Mouse (Mus musculus) embryonic facial prominence, embryonic 10.5 days (tissue): ENCODE data around the gene Ccdc28b. TPM values are rescaled to one million over a fixed set of nuclear protein-coding genes. Genes with fewer than 3 reads are reported as not detected.

Experiments
- DNase-seq: peaks from one replicate; pipeline ENCODE4 v3.0.0-alpha.2; 2017; ENCODE audit warnings: low spot score
- H3K27ac ChIP-seq: fragments of 300-500 bp; sonication (generic); replicated peaks from 2 replicates; pipeline ENCODE4 v1.5.1; 2016; ENCODE audit warnings: mild to moderate bottlenecking
- H3K27me3 ChIP-seq: fragments of 300-500 bp; sonication (generic); replicated peaks from 2 replicates; pipeline ENCODE4 v1.6.1; 2016; ENCODE audit warnings: low read depth, mild to moderate bottlenecking; ENCODE audit not compliant: poor library complexity, severe bottlenecking
- H3K36me3 ChIP-seq: fragments of 300-500 bp; sonication (generic); replicated peaks from 2 replicates; pipeline ENCODE4 v1.6.1; 2016; ENCODE audit warnings: mild to moderate bottlenecking, moderate library complexity
- H3K4me1 ChIP-seq: fragments of 300-500 bp; sonication (generic); 2 replicates; pipeline ENCODE4 v1.6.1; 2016
- H3K4me3 ChIP-seq: fragments of 300-500 bp; sonication (generic); 2 replicates; pipeline ENCODE4 v1.5.1; 2016; ENCODE audit warnings: mild to moderate bottlenecking, moderate library complexity
- H3K9me3 ChIP-seq: fragments of 300-500 bp; sonication (generic); 2 replicates; pipeline ENCODE4 v1.6.1; 2016; ENCODE audit warnings: mild to moderate bottlenecking
- WGBS: fragments of 180-500 bp; shearing (Covaris S2); methylation state at CpG from one replicate; pipeline ENCODE4 v1.1.7; 2016; 5-methylcytosine and 5-hydroxymethylcytosine counted together
- polyA plus RNA-seq: library from polyadenylated mRNA; unstranded; fragments of >200 nt; fragmentation: Nextera tagmentation; extraction: Ambion mirVana; gene quantifications from 2 replicates; pipeline ENCODE4 v1.2.1, GENCODE M21; 2016

Ccdc28b gene
- polyA plus RNA-seq, 1 experiment from 2014 or later = 44.1 TPM

DNA sequence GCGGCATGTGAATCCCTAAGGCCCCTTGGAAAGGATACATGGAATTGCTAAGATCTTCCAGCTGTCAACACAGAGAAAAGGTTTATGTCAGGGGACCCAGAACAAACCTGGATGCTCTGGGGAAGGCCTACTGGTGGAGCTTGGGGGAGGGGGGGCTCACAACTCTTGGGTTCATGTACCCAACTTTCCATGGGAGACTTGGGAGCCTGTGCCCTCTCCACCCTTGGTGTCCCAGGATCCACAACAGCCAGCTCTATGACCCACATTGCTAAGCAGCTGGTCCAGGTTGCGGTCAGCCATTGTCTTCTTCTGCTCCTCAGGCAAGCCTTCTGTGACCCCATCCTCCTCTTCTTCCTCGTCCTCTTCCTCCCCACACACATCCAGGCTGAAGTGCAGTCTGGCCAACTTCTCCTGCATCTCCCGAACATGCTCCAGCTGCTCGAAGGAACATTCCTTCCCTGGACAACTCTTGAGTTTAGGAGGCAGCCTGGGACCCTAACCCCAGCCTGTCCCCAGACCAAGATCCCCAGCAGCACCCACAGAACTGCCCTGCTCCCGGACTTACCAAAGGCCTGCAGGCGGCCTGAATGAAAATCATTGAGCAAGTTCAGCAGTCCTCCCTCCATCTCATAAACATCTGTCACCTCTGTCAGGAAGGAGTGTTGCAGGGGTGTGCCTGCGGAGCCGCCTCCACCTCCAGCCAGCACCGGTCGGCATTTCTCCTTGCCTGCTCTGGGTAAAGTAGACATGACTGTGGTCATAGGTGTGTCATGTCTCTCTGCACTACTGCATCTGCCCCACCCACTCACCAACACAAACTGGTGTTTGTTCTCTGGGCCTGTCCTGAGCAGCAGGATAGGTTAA is 3.1 kb downstream of the Ccdc28b start:
- Histone ChIP-seq H3K4me3 (no peak overlapping the region), H3K4me1 (peaks cover 54% of the 10 kb centered on the region)
- 88% methylated on average over 11 of the region's 11 CpGs for WGBS

DNA sequence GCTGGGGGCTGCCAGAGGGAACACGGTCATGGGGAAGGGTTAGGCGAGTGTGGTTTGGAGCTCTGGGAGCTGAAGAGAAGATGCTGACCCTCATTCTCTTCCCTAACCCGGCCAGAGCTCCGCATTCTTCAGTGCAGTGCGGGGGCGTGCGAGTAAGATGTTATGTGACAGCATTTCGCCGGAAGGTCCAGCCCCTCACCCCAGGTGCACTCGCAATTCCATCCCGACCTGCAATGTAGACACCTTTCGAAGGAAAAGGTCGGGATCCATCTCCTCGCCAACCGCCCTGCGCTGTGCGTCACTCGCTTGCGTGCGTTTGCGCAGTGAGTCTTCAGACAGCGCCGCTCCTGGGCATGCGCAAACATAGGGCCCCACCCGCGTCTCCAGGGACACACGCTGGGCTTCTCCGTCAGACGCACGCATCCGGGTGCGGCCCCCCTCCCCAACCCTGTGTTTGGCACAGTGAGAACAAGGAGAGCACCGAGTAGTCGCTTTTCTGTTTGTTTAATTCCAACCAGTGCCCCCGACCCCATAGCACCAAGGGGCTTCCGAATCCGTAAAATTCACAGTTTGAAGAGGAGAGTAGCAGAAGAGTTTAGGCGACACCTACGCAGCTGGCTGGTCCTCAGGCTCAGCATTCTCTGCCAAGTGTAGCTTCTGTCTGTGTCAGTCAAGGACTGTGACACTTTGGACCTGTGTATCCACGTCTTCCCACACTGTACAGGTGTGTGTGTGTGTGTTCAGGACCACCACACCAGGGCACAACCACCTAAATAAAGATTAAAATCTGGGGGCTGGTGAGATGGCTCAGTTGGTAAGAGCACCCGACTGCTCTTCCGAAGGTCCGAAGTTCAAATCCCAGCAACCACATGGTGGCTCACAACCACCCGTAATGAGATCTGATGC is 4.7 kb downstream of the Ccdc28b start, which contains the start of gene Iqcc:
Gene Iqcc (minus strand): TSS at position 314 of the 906 bp plus-strand sequence.
- Histone ChIP-seq H3K4me1 (peaks cover 38% of the 10 kb centered on the region), H3K9me3 (no peaks in the 10 kb centered on the region)

More for the DNA sequence above, 3.1 kb downstream of the Ccdc28b start:
- no peaks in the 10 kb centered on the region for H3K27me3 ChIP-seq
- H3K27ac ChIP-seq = no peak overlapping the region
- H3K9me3 ChIP-seq = no peaks in the 10 kb centered on the region
- no peak for DNase-seq
- peaks cover 31% of the 10 kb centered on the region for H3K36me3 ChIP-seq

DNA sequence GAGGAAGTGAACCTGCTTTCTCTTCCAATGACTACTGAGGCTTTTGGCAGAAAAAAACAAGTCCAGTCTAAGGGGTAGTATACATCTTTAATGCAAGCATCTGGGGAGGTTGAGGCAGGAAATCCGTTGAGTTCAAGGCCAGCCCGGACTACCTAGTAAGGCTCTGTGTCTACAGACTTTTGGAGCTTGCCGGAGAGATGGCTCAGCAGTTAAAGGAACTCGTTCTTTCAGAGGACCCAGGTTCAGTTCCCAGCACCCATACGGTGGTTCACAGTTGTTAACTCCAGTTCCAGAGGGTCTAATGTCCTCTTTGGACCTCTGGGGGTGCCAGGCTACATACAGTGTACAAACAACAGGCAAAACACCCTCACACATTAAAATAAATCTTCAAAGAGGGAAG is 5.7 kb downstream of the Ccdc28b start:
- WGBS = 93% methylated on average over 5 of the region's 5 CpGs
- H3K4me1 ChIP-seq = peaks cover 28% of the 10 kb centered on the region

More for the DNA sequence above, 4.7 kb downstream of the Ccdc28b start, which contains the start of gene Iqcc:
- WGBS = 5% methylated on average over 44 of the region's 44 CpGs
- Histone ChIP-seq H3K27ac (peak within 1 kb of the TSS; percentile 90), H3K27me3 (no peaks in the 10 kb centered on the region), H3K4me3 (peak within 1 kb of the TSS; percentile 79), H3K36me3 (peaks cover 32% of the 10 kb centered on the region)
- DNase-seq = peak; percentile 94

GRCm38 (mm10) chr4:129617121-129617641 is 6.6 kb downstream of the Ccdc28b start:
- Histone ChIP-seq H3K27ac (no peak overlapping the region), H3K9me3 (no peaks in the 10 kb centered on the region), H3K36me3 (peaks cover 32% of the 10 kb centered on the region), H3K4me3 (no peak overlapping the region), H3K27me3 (no peaks in the 10 kb centered on the region), H3K4me1 (peaks cover 19% of the 10 kb centered on the region)
- no peak for DNase-seq
- WGBS = 93% methylated on average over 7 of the region's 7 CpGs

More for the DNA sequence above, 5.7 kb downstream of the Ccdc28b start:
- no peaks in the 10 kb centered on the region for H3K9me3 ChIP-seq
- H3K4me3 ChIP-seq = peak overlapping the region; percentile 79
- peaks cover 32% of the 10 kb centered on the region for H3K36me3 ChIP-seq
- H3K27ac ChIP-seq = peak overlapping the region; percentile 90
- no peak for DNase-seq
- H3K27me3 ChIP-seq = no peaks in the 10 kb centered on the region

GRCm38 (mm10) chr4:129616631-129617030 is 7.1 kb downstream of the Ccdc28b start:
- Histone ChIP-seq H3K27ac (no peak overlapping the region), H3K27me3 (no peaks in the 10 kb centered on the region), H3K4me3 (no peak overlapping the region), H3K4me1 (peaks cover 19% of the 10 kb centered on the region), H3K9me3 (no peaks in the 10 kb centered on the region), H3K36me3 (peaks cover 32% of the 10 kb centered on the region)
- 93% methylated on average over 3 of the region's 3 CpGs for WGBS
- DNase-seq = no peak

- Histone ChIP-seq H3K27me3 (no peaks in the 10 kb centered on the region), H3K4me3 (no peak overlapping the region), H3K27ac (no peak overlapping the region), H3K9me3 (no peaks in the 10 kb centered on the region), H3K4me1 (peaks cover 17% of the 10 kb centered on the region), H3K36me3 (peaks cover 28% of the 10 kb centered on the region)
- DNase-seq = no peak
- 91% methylated on average over 9 of the region's 9 CpGs for WGBS
Measured at GRCm38 (mm10) chr4:129615801-129616290, 7.9 kb downstream of the Ccdc28b start.

DNA sequence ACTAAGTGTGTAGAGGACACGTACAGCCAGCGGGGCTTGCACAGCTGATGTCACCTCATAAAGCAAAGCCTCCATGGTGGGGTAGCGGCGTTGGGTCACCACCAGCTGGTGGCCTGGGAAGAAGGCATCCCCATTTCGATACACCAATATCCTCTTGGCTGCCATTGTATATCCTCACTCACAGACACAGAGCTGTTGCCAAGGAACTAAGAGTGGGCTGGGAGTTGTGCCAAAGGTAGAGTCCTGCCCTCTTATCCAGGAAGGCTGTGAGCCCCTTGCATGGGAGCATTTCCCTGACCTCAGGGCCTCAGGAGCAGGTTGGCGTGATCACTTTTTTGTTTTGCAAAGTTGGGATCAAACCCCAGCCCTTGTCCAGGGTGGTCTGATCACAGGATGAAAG is 9.7 kb downstream of the Ccdc28b start, which contains the start of gene Dcdc2b:
Gene Dcdc2b (minus strand): TSS at position 165 of the 400 bp plus-strand sequence.
- Histone ChIP-seq H3K27me3 (no peaks in the 10 kb centered on the region), H3K9me3 (no peaks in the 10 kb centered on the region), H3K4me3 (no peak within 1 kb of the TSS), H3K36me3 (peaks cover 38% of the 10 kb centered on the region), H3K4me1 (peaks cover 18% of the 10 kb centered on the region), H3K27ac (no peak within 1 kb of the TSS)
- 88% methylated on average over 6 of the region's 6 CpGs for WGBS
- no peak for DNase-seq

DNA sequence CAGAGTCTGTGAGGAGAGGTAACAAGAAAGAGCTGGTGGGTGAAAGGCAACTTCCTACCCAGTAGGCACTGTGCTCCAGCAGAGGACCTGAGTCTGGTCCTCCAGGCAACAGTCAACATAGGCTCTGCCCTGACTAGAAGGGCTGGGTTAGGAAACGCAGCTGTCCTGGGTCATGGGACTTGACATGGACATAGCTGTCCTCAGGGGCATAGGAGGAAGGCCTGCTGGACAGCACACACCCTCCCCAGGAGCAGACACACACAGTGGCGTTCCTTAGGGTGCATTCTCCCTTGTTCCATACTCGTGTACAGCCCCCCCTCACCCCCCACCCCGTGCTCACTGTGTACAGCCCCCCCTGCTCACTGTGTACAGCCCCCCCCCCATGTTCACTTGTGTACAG is 13.3 kb downstream of the Ccdc28b start:
- 77% methylated on average over 4 of the region's 4 CpGs for WGBS
- Histone ChIP-seq H3K27me3 (no peaks in the 10 kb centered on the region), H3K4me1 (peaks cover 9% of the 10 kb centered on the region), H3K4me3 (no peak overlapping the region), H3K36me3 (peaks cover 54% of the 10 kb centered on the region), H3K9me3 (no peaks in the 10 kb centered on the region), H3K27ac (no peak overlapping the region)
- DNase-seq = no peak

GRCm38 (mm10) chr4:129610026-129610425 is 13.7 kb downstream of the Ccdc28b start:
- peaks cover 58% of the 10 kb centered on the region for H3K36me3 ChIP-seq
- no peaks in the 10 kb centered on the region for H3K27me3 ChIP-seq
- H3K4me3 ChIP-seq = no peak overlapping the region
- H3K27ac ChIP-seq = no peak overlapping the region
- WGBS = 82% methylated on average over 4 of the region's 4 CpGs
- no peaks in the 10 kb centered on the region for H3K9me3 ChIP-seq
- DNase-seq = no peak
- peaks cover 9% of the 10 kb centered on the region for H3K4me1 ChIP-seq

DNA sequence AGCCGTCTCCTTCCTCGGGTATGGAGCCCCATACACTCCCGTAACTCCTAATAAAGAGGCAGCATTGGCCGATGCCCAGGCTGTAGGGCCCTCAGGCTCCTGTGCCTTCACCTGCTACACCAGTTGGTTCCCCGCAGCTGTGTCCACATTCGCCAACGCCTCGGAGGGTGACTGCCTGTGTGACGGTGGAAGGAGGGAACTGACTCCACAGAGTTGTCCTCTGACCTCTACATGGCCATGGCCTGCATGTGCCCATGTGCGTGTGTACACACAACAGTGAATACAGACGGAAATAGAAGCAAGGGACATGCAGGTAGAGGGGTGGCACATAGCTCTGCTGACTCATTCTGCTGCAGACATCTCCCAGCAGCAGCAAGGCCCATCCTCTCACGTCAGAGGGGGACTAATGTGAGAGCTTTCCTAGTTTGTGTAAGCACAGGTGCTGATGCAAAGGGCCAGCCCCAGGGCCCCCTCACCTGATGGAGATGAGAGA is 14.6 kb downstream of the Ccdc28b start:
- Histone ChIP-seq H3K27me3 (no peaks in the 10 kb centered on the region), H3K27ac (no peak overlapping the region), H3K9me3 (no peaks in the 10 kb centered on the region), H3K4me1 (peaks cover 9% of the 10 kb centered on the region), H3K4me3 (no peak overlapping the region), H3K36me3 (peaks cover 63% of the 10 kb centered on the region)
- WGBS = 84% methylated on average over 12 of the region's 12 CpGs
- DNase-seq = no peak

- peaks cover 70% of the 10 kb centered on the region for H3K36me3 ChIP-seq
- no peak overlapping the region for H3K27ac ChIP-seq
- peak; percentile 84 for DNase-seq
- peaks cover 9% of the 10 kb centered on the region for H3K4me1 ChIP-seq
- no peaks in the 10 kb centered on the region for H3K9me3 ChIP-seq
- no peak overlapping the region for H3K4me3 ChIP-seq
- no peaks in the 10 kb centered on the region for H3K27me3 ChIP-seq
- 42% methylated on average over 7 of the region's 7 CpGs for WGBS
Measured at GRCm38 (mm10) chr4:129608426-129609025, 15.2 kb downstream of the Ccdc28b start.
